Mouse (Mus musculus) testis, adult 2 months (tissue): ENCODE results near the gene Trim38. TPM values are rescaled to one million over a fixed set of nuclear protein-coding genes. Genes with fewer than 3 reads are reported as not detected.

Experiments
- H3K27ac ChIP-seq: fragments of 200-500 bp; 2 replicates; pipeline ENCODE4 v1.5.1; 2012; ENCODE audit warnings: low read depth, low read length; ENCODE audit not compliant: control insufficient read depth, insufficient read depth
- H3K27me3 ChIP-seq: fragments of 200-500 bp; 2 replicates; pipeline ENCODE4 v1.6.1; 2012; ENCODE audit warnings: mild to moderate bottlenecking, low read length, moderate library complexity; ENCODE audit not compliant: control insufficient read depth, insufficient read depth
- H3K36me3 ChIP-seq: fragments of 200-500 bp; 2 replicates; pipeline ENCODE4 v1.6.1; 2012; ENCODE audit warnings: mild to moderate bottlenecking, low read length; ENCODE audit not compliant: control insufficient read depth, insufficient read depth
- H3K4me1 ChIP-seq: fragments of 200-500 bp; 2 replicates; pipeline ENCODE4 v1.6.1; 2012; ENCODE audit warnings: low read length; ENCODE audit not compliant: control insufficient read depth, insufficient read depth
- H3K4me3 ChIP-seq: fragments of 200-500 bp; 2 replicates; pipeline ENCODE4 v1.5.1; 2012; ENCODE audit warnings: low read depth, mild to moderate bottlenecking, low read length, moderate library complexity, mixed read lengths; ENCODE audit not compliant: control insufficient read depth
- CTCF ChIP-seq: fragments of 200-500 bp; IDR thresholded peaks from 2 replicates; pipeline ENCODE4 v1.5.1; 2012; ENCODE audit warnings: low read depth, mild to moderate bottlenecking, inconsistent platforms, low read length, moderate library complexity; ENCODE audit not compliant: control insufficient read depth, insufficient read depth, insufficient replicate concordance
- POLR2A ChIP-seq: fragments of 200-500 bp; IDR thresholded peaks from 2 replicates; pipeline ENCODE4 v1.6.1; 2012; ENCODE audit warnings: low read depth, mild to moderate bottlenecking, inconsistent platforms, low read length, moderate library complexity; ENCODE audit not compliant: control insufficient read depth
- polyA plus RNA-seq: library from polyadenylated mRNA; depleted of rRNA; stranded (reverse); fragments of >200 nt; gene quantifications from 2 replicates; pipeline ENCODE4 v1.2.3, GENCODE M21; 2012

The Trim38 gene
- polyA plus RNA-seq, 1 experiment, result 2.5 TPM

- no peak for TF ChIP-seq POLR2A
- Histone ChIP-seq H3K36me3 (no peaks in the 10 kb centered on the region), H3K27me3 (no peaks in the 10 kb centered on the region), H3K4me1 (peaks cover 2% of the 10 kb centered on the region), H3K27ac (no peak overlapping the region), H3K4me3 (no peak overlapping the region)
Measured at GRCm38 (mm10) chr13:23753314-23754078, 16.2 kb upstream of the Trim38 start.

DNA sequence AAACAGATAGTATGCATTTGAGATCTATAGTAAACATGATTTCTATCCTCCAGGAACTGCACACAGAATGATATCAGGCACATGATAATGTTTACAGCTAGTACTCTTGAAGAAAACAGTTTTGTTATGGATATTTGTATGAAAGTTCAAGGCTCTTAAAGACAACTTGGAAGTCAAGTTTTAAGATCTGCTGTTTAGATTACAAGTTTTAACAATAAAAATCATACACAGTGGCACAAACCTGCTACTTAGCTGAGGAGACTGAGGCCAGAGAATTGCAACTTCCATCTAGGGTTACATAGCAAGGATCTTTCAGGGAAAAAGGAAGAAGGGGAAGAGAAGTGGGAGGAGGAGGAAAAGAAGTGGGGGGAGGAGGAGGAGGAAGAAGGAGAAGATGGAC is 14.7 kb upstream of the Trim38 start:
- Histone ChIP-seq H3K4me3 (no peak overlapping the region), H3K4me1 (peaks cover 4% of the 10 kb centered on the region), H3K27ac (no peak overlapping the region), H3K36me3 (no peaks in the 10 kb centered on the region), H3K27me3 (no peaks in the 10 kb centered on the region)
- no peak for TF ChIP-seq POLR2A
- TF ChIP-seq CTCF, result no peak

GRCm38 (mm10) chr13:23756790-23757189 is 12.9 kb upstream of the Trim38 start, which contains the start of gene Hist1h4b:
Hist1h4b (plus strand) TSS chr13:23757013.
- no peak for TF ChIP-seq CTCF
- TF ChIP-seq POLR2A, result no peak; the same call in 1 of the 2 replicates
- H3K4me1 ChIP-seq, result peaks cover 4% of the 10 kb centered on the region; the same call in 1 of the 2 replicates

GRCm38 (mm10) chr13:23757211-23757773 is 12.4 kb upstream of the Trim38 start:
- no peak for TF ChIP-seq CTCF
- TF ChIP-seq POLR2A, result no peak
- Histone ChIP-seq H3K27me3 (no peaks in the 10 kb centered on the region), H3K36me3 (no peaks in the 10 kb centered on the region), H3K4me3 (peak overlapping the region; percentile 68), H3K4me1 (peaks cover 4% of the 10 kb centered on the region; the same call in 1 of the 2 replicates), H3K27ac (peak overlapping the region; percentile 81)

More at GRCm38 (mm10) chr13:23756790-23757189, 12.9 kb upstream of the Trim38 start, which contains the start of gene Hist1h4b:
- peak within 1 kb of the TSS; percentile 81 for H3K27ac ChIP-seq
- peak within 1 kb of the TSS; percentile 68 for H3K4me3 ChIP-seq
- H3K27me3 ChIP-seq, result no peaks in the 10 kb centered on the region
- no peaks in the 10 kb centered on the region for H3K36me3 ChIP-seq

- Histone ChIP-seq H3K4me3 (no peak overlapping the region; the same call in 1 of the 2 replicates), H3K27ac (no peak overlapping the region)
- TF ChIP-seq POLR2A (no peak), CTCF (no peak)
Measured at GRCm38 (mm10) chr13:23757921-23758320, 11.8 kb upstream of the Trim38 start.

GRCm38 (mm10) chr13:23759251-23759771 is 10.4 kb upstream of the Trim38 start:
- Histone ChIP-seq H3K36me3 (no peaks in the 10 kb centered on the region), H3K27me3 (no peaks in the 10 kb centered on the region), H3K4me1 (peaks cover 6% of the 10 kb centered on the region), H3K27ac (no peak overlapping the region), H3K4me3 (peak overlapping the region; percentile 50; the same call in 1 of the 2 replicates)
- TF ChIP-seq CTCF, result no peak
- no peak for TF ChIP-seq POLR2A

More at GRCm38 (mm10) chr13:23757921-23758320, 11.8 kb upstream of the Trim38 start:
- H3K4me1 ChIP-seq, result peaks cover 2% of the 10 kb centered on the region; the same call in 1 of the 2 replicates
- H3K27me3 ChIP-seq, result no peaks in the 10 kb centered on the region
- no peaks in the 10 kb centered on the region for H3K36me3 ChIP-seq

- TF ChIP-seq CTCF (no peak), POLR2A (no peak)
- Histone ChIP-seq H3K4me3 (peak overlapping the region; percentile 85; the same call in 1 of the 2 replicates), H3K27ac (peak overlapping the region; percentile 91), H3K27me3 (no peaks in the 10 kb centered on the region), H3K36me3 (no peaks in the 10 kb centered on the region), H3K4me1 (peaks cover 8% of the 10 kb centered on the region)
Measured at GRCm38 (mm10) chr13:23759916-23760239, 9.8 kb upstream of the Trim38 start.
